Mouse (Mus musculus) midbrain, postnatal 0 days (tissue): Measurements from ENCODE around the gene Ptx4. TPM values are rescaled to one million over a fixed set of nuclear protein-coding genes. Genes with fewer than 3 reads are reported as not detected.

Experiments used
- ATAC-seq: fragments of 200-750 bp; cut with Nextera tagmentation; 2 replicates; pipeline ENCODE4 v1.8.0; 2017; ENCODE audit warnings: moderate number of reproducible peaks, mild to moderate bottlenecking, moderate TSS enrichment, moderate library complexity; ENCODE audit not compliant: low FRiP score
- DNase-seq: peaks from one replicate; pipeline ENCODE4 v3.0.0-alpha.2; 2015; ENCODE audit warnings: low spot score
- H3K27ac ChIP-seq: fragments of 300-500 bp; sonication (generic); 2 replicates; pipeline ENCODE4 v1.5.1; 2014; ENCODE audit warnings: low read depth, mild to moderate bottlenecking, low read length, mixed read lengths
- H3K27me3 ChIP-seq: fragments of 300-500 bp; sonication (generic); 2 replicates; pipeline ENCODE4 v1.6.1; 2014; ENCODE audit warnings: low read length, control low read depth, mixed read lengths; ENCODE audit not compliant: insufficient read depth
- H3K36me3 ChIP-seq: fragments of 300-500 bp; sonication (generic); 2 replicates; pipeline ENCODE4 v1.6.1; 2014; ENCODE audit warnings: low read length, control low read depth, mixed read lengths; ENCODE audit not compliant: insufficient read depth
- H3K4me1 ChIP-seq: fragments of 300-500 bp; sonication (generic); 2 replicates; pipeline ENCODE4 v1.6.1; 2014; ENCODE audit warnings: mild to moderate bottlenecking, control low read depth, antibody characterized with exemption, low read length, mixed read lengths; ENCODE audit not compliant: insufficient read depth
- H3K4me2 ChIP-seq: fragments of 300-500 bp; sonication (generic); 2 replicates; pipeline ENCODE4 v1.6.1; 2014; ENCODE audit warnings: low read depth, mild to moderate bottlenecking, low read length, mixed read lengths; ENCODE audit not compliant: poor library complexity, severe bottlenecking
- H3K4me3 ChIP-seq: fragments of 300-500 bp; sonication (generic); 2 replicates; pipeline ENCODE4 v1.5.1; 2014; ENCODE audit warnings: low read depth, mild to moderate bottlenecking, low read length, moderate library complexity
- H3K9ac ChIP-seq: fragments of 300-500 bp; sonication (generic); replicated peaks from 2 replicates; pipeline ENCODE4 v1.6.1; 2014; ENCODE audit warnings: mild to moderate bottlenecking, low read length, moderate library complexity, mixed read lengths; ENCODE audit not compliant: poor library complexity, severe bottlenecking
- H3K9me3 ChIP-seq: fragments of 300-500 bp; sonication (generic); 2 replicates; pipeline ENCODE4 v1.6.1; 2016; ENCODE audit warnings: low read length, control low read depth
- CTCF ChIP-seq: IDR thresholded peaks from 2 replicates; pipeline ENCODE4 v1.5.1; 2016; ENCODE audit warnings: antibody characterized with exemption, mild to moderate bottlenecking
- WGBS: fragments of 180-500 bp; shearing (Covaris S2); extraction: QIAGEN DNeasy Blood & Tissue Kit; methylation state at CpG from one replicate; pipeline ENCODE4 v1.1.7; 2014; 5-methylcytosine and 5-hydroxymethylcytosine counted together
- polyA plus RNA-seq: library from polyadenylated mRNA; unstranded; fragments of >200 nt; fragmentation: Nextera tagmentation; extraction: Ambion mirVana; gene quantifications from 2 replicates; pipeline ENCODE4 v1.2.1, GENCODE M21; 2015
- total RNA-seq: library from RNA; depleted of rRNA; stranded (reverse); fragments of >200 nt; gene quantifications from 2 replicates; pipeline ENCODE4 v1.2.3, GENCODE M21; 2014

The Ptx4 gene
- total and polyA plus RNA-seq, 2 experiments from 2014 or later, result 0.59 TPM; not detected in 1

- H3K9ac ChIP-seq, result no peak overlapping the region
- 93% methylated on average over 10 of the region's 10 CpGs for WGBS
- no peaks in the 10 kb centered on the region for H3K9me3 ChIP-seq
- H3K27me3 ChIP-seq, result no peaks in the 10 kb centered on the region
- no peak for DNase-seq
- H3K4me1 ChIP-seq, result no peaks in the 10 kb centered on the region
- no peak overlapping the region for H3K27ac ChIP-seq
- H3K36me3 ChIP-seq, result peaks cover 52% of the 10 kb centered on the region
- no peak overlapping the region for H3K4me2 ChIP-seq
- H3K4me3 ChIP-seq, result no peak overlapping the region
- no peak for ATAC-seq
- no peak for TF ChIP-seq CTCF
Observed at GRCm38 (mm10) chr17:25090450-25090849, 30.1 kb upstream of the Ptx4 start.

GRCm38 (mm10) chr17:25096221-25096620 lies 24.3 kb upstream of the Ptx4 start:
- Histone ChIP-seq H3K4me1 (no peaks in the 10 kb centered on the region), H3K27ac (no peak overlapping the region), H3K9ac (no peak overlapping the region), H3K4me3 (no peak overlapping the region), H3K9me3 (no peaks in the 10 kb centered on the region), H3K36me3 (peaks cover 49% of the 10 kb centered on the region), H3K27me3 (no peaks in the 10 kb centered on the region), H3K4me2 (no peak overlapping the region)
- DNase-seq (no peak), ATAC-seq (no peak)
- TF ChIP-seq CTCF, result no peak
- 98% methylated on average over 2 of the region's 2 CpGs for WGBS

- no peak for ATAC-seq
- Histone ChIP-seq H3K27me3 (no peaks in the 10 kb centered on the region), H3K9ac (no peak overlapping the region), H3K36me3 (peaks cover 66% of the 10 kb centered on the region), H3K4me2 (no peak overlapping the region), H3K27ac (no peak overlapping the region), H3K4me3 (no peak overlapping the region), H3K9me3 (no peaks in the 10 kb centered on the region), H3K4me1 (no peaks in the 10 kb centered on the region)
- DNase-seq, result no peak
- no peak for TF ChIP-seq CTCF
- WGBS, result 94% methylated on average over 6 of the region's 6 CpGs
Observed at GRCm38 (mm10) chr17:25100052-25100451, 20.5 kb upstream of the Ptx4 start.

- no peak overlapping the region for H3K27ac ChIP-seq
- H3K36me3 ChIP-seq, result peaks cover 78% of the 10 kb centered on the region
- no peaks in the 10 kb centered on the region for H3K4me1 ChIP-seq
- no peak overlapping the region for H3K4me3 ChIP-seq
- TF ChIP-seq CTCF, result no peak
- ATAC-seq (no peak), DNase-seq (no peak)
- 95% methylated on average over 11 of the region's 11 CpGs for WGBS
- H3K27me3 ChIP-seq, result no peaks in the 10 kb centered on the region
- no peak overlapping the region for H3K9ac ChIP-seq
- H3K4me2 ChIP-seq, result no peak overlapping the region
- H3K9me3 ChIP-seq, result no peaks in the 10 kb centered on the region
Observed at GRCm38 (mm10) chr17:25101338-25101737, 19.2 kb upstream of the Ptx4 start.

GRCm38 (mm10) chr17:25107786-25108185 lies 12.8 kb upstream of the Ptx4 start:
- 80% methylated on average over 12 of the region's 16 CpGs for WGBS
- Histone ChIP-seq H3K27ac (no peak overlapping the region), H3K4me3 (no peak overlapping the region), H3K4me2 (no peak overlapping the region), H3K27me3 (no peaks in the 10 kb centered on the region), H3K9me3 (no peaks in the 10 kb centered on the region), H3K9ac (no peak overlapping the region), H3K4me1 (no peaks in the 10 kb centered on the region), H3K36me3 (peaks cover 72% of the 10 kb centered on the region)
- no peak for TF ChIP-seq CTCF
- DNase-seq (no peak), ATAC-seq (no peak)

- no peak overlapping the region for H3K4me3 ChIP-seq
- H3K4me1 ChIP-seq, result peaks cover under 1% of the 10 kb centered on the region; the same call in 1 of the 2 replicates
- peak; percentile 72 for TF ChIP-seq CTCF
- H3K27me3 ChIP-seq, result no peaks in the 10 kb centered on the region
- no peak for ATAC-seq
- H3K4me2 ChIP-seq, result no peak overlapping the region
- no peak overlapping the region for H3K9ac ChIP-seq
- peak; percentile 23 for DNase-seq
- no peaks in the 10 kb centered on the region for H3K9me3 ChIP-seq
- no peak overlapping the region for H3K27ac ChIP-seq
- 81% methylated on average over 2 of the region's 2 CpGs for WGBS
- H3K36me3 ChIP-seq, result peaks cover 55% of the 10 kb centered on the region
Observed at GRCm38 (mm10) chr17:25109578-25109977, 11.0 kb upstream of the Ptx4 start.
